Mouse (Mus musculus) forebrain, embryonic 13.5 days (tissue): ENCODE data around the gene Ccnyl1. TPM values are rescaled to one million over a fixed set of nuclear protein-coding genes. Genes with fewer than 3 reads are reported as not detected.
"Not testable (repeated sequence)": the region's sequence is repeated elsewhere in the genome, so short reads cannot be mapped to it uniquely, and the experiment has no call there.

Experiments
- ATAC-seq: fragments of 200-750 bp; cut with Nextera tagmentation; 2 replicates; pipeline ENCODE4 v1.8.0; 2017
- H3K27ac ChIP-seq: fragments of 300-500 bp; sonication (generic); 2 replicates; pipeline ENCODE4 v1.5.1; 2015; ENCODE audit warnings: inconsistent platforms, mild to moderate bottlenecking, moderate library complexity
- H3K27me3 ChIP-seq: fragments of 300-500 bp; sonication (generic); 2 replicates; pipeline ENCODE4 v1.6.1; 2015; ENCODE audit warnings: mild to moderate bottlenecking, inconsistent platforms
- H3K36me3 ChIP-seq: fragments of 300-500 bp; sonication (generic); 2 replicates; pipeline ENCODE4 v1.6.1; 2015; ENCODE audit warnings: mild to moderate bottlenecking, inconsistent platforms; ENCODE audit not compliant: poor library complexity, severe bottlenecking
- H3K4me1 ChIP-seq: fragments of 300-500 bp; sonication (generic); 2 replicates; pipeline ENCODE4 v1.6.1; 2015; ENCODE audit warnings: inconsistent platforms
- H3K4me2 ChIP-seq: fragments of 300-500 bp; sonication (generic); 2 replicates; pipeline ENCODE4 v1.6.1; 2015; ENCODE audit warnings: inconsistent platforms, mild to moderate bottlenecking, moderate library complexity
- H3K4me3 ChIP-seq: fragments of 300-500 bp; sonication (generic); 2 replicates; pipeline ENCODE4 v1.5.1; 2015; ENCODE audit warnings: mild to moderate bottlenecking, inconsistent platforms
- H3K9ac ChIP-seq: fragments of 300-500 bp; sonication (generic); 2 replicates; pipeline ENCODE4 v1.6.1; 2015; ENCODE audit warnings: mild to moderate bottlenecking, inconsistent platforms
- H3K9me3 ChIP-seq: fragments of 300-500 bp; sonication (generic); replicated peaks from 2 replicates; pipeline ENCODE4 v1.6.1; 2016; ENCODE audit warnings: inconsistent platforms
- WGBS: fragments of 180-500 bp; shearing (Covaris S2); methylation state at CpG from one replicate; pipeline ENCODE4 v1.1.7; 2015; 5-methylcytosine and 5-hydroxymethylcytosine counted together
- polyA plus RNA-seq: library from polyadenylated mRNA; unstranded; fragments of >200 nt; fragmentation: Nextera tagmentation; extraction: Ambion mirVana; gene quantifications from 2 replicates; pipeline ENCODE4 v1.2.1, GENCODE M21; 2015

The Ccnyl1 gene
- 4.2 and 4.3 TPM in 2 replicates for polyA plus RNA-seq

GRCm38 (mm10) chr1:64690213-64691013, at the start of gene Ccnyl1:
Gene Ccnyl1 (plus strand): TSS chr1:64690455.
- WGBS, result under 1% methylated on average over 54 of the region's 71 CpGs
- peak; percentile 100 for ATAC-seq
- H3K36me3 ChIP-seq, result no peaks in the 10 kb centered on the region
- H3K27ac ChIP-seq, result peak within 1 kb of the TSS; percentile 54
- peak within 1 kb of the TSS; percentile 78 for H3K4me2 ChIP-seq
- no peaks in the 10 kb centered on the region for H3K9me3 ChIP-seq
- H3K4me3 ChIP-seq, result peak within 1 kb of the TSS; percentile 92
- H3K27me3 ChIP-seq, result no peaks in the 10 kb centered on the region
- H3K4me1 ChIP-seq, result peaks cover 29% of the 10 kb centered on the region
- H3K9ac ChIP-seq, result peak within 1 kb of the TSS; percentile 89

GRCm38 (mm10) chr1:64641069-64641468, 49.2 kb upstream of the Ccnyl1 start:
- 84% methylated on average over 6 of the region's 6 CpGs for WGBS
- Histone ChIP-seq H3K4me3 (no peak overlapping the region), H3K4me2 (no peak overlapping the region), H3K36me3 (no peaks in the 10 kb centered on the region), H3K4me1 (no peaks in the 10 kb centered on the region), H3K27me3 (no peaks in the 10 kb centered on the region), H3K9ac (no peak overlapping the region), H3K27ac (no peak overlapping the region), H3K9me3 (no peaks in the 10 kb centered on the region)
- ATAC-seq, result peak; percentile 70; the same call in 1 of the 2 replicates

GRCm38 (mm10) chr1:64642541-64642940, 47.7 kb upstream of the Ccnyl1 start:
- H3K9me3 ChIP-seq, H3K4me1 ChIP-seq, H3K36me3 ChIP-seq, H3K27ac ChIP-seq, H3K4me2 ChIP-seq, ATAC-seq, H3K4me3 ChIP-seq, H3K9ac ChIP-seq, H3K27me3 ChIP-seq: not testable (repeated sequence)
- 86% methylated on average over 8 of the region's 8 CpGs for WGBS

- ATAC-seq, result no peak
- H3K4me1 ChIP-seq, result no peaks in the 10 kb centered on the region
- H3K4me2 ChIP-seq, result no peak overlapping the region
- no peaks in the 10 kb centered on the region for H3K9me3 ChIP-seq
- H3K9ac ChIP-seq, result no peak overlapping the region
- H3K36me3 ChIP-seq, result no peaks in the 10 kb centered on the region
- no peaks in the 10 kb centered on the region for H3K27me3 ChIP-seq
- 100% methylated on average over 3 of the region's 3 CpGs for WGBS
- no peak overlapping the region for H3K27ac ChIP-seq
- H3K4me3 ChIP-seq, result no peak overlapping the region
Observed at GRCm38 (mm10) chr1:64644513-64644912, 45.7 kb upstream of the Ccnyl1 start.

GRCm38 (mm10) chr1:64649362-64650124, 40.7 kb upstream of the Ccnyl1 start:
- Histone ChIP-seq H3K9me3 (no peaks in the 10 kb centered on the region), H3K4me1 (no peaks in the 10 kb centered on the region), H3K27ac (no peak overlapping the region), H3K9ac (no peak overlapping the region), H3K4me2 (no peak overlapping the region), H3K4me3 (no peak overlapping the region), H3K36me3 (no peaks in the 10 kb centered on the region), H3K27me3 (no peaks in the 10 kb centered on the region)
- 80% methylated on average over 11 of the region's 11 CpGs for WGBS
- no peak for ATAC-seq

- H3K36me3 ChIP-seq, result no peaks in the 10 kb centered on the region
- no peak for ATAC-seq
- WGBS, result 96% methylated on average over 6 of the region's 6 CpGs
- no peak overlapping the region for H3K9ac ChIP-seq
- H3K4me1 ChIP-seq, result no peaks in the 10 kb centered on the region
- H3K4me3 ChIP-seq, result no peak overlapping the region
- H3K9me3 ChIP-seq, result no peaks in the 10 kb centered on the region
- no peak overlapping the region for H3K4me2 ChIP-seq
- no peak overlapping the region for H3K27ac ChIP-seq
- H3K27me3 ChIP-seq, result no peaks in the 10 kb centered on the region
Observed at GRCm38 (mm10) chr1:64653701-64654100, 36.6 kb upstream of the Ccnyl1 start.

GRCm38 (mm10) chr1:64655415-64655814, 34.8 kb upstream of the Ccnyl1 start:
- no peak overlapping the region for H3K27ac ChIP-seq
- WGBS, result 4% methylated on average over 1 of the region's 1 CpGs
- no peaks in the 10 kb centered on the region for H3K36me3 ChIP-seq
- H3K9ac ChIP-seq, result no peak overlapping the region
- no peak overlapping the region for H3K4me3 ChIP-seq
- H3K27me3 ChIP-seq, result no peaks in the 10 kb centered on the region
- no peaks in the 10 kb centered on the region for H3K9me3 ChIP-seq
- H3K4me2 ChIP-seq, result no peak overlapping the region
- H3K4me1 ChIP-seq, result no peaks in the 10 kb centered on the region
- ATAC-seq, result no peak

- Histone ChIP-seq H3K27ac (no peak overlapping the region), H3K36me3 (no peaks in the 10 kb centered on the region), H3K4me1 (no peaks in the 10 kb centered on the region), H3K4me2 (no peak overlapping the region), H3K4me3 (no peak overlapping the region), H3K9ac (no peak overlapping the region), H3K27me3 (no peaks in the 10 kb centered on the region), H3K9me3 (no peaks in the 10 kb centered on the region)
- ATAC-seq, result no peak
- 87% methylated on average over 3 of the region's 3 CpGs for WGBS
Observed at GRCm38 (mm10) chr1:64656423-64657129, 33.7 kb upstream of the Ccnyl1 start.

- no peak overlapping the region for H3K9ac ChIP-seq
- 77% methylated on average over 7 of the region's 7 CpGs for WGBS
- H3K27me3 ChIP-seq, result no peaks in the 10 kb centered on the region
- ATAC-seq, result no peak
- no peaks in the 10 kb centered on the region for H3K9me3 ChIP-seq
- H3K4me1 ChIP-seq, result no peaks in the 10 kb centered on the region
- no peak overlapping the region for H3K4me2 ChIP-seq
- H3K4me3 ChIP-seq, result no peak overlapping the region
- H3K36me3 ChIP-seq, result no peaks in the 10 kb centered on the region
- no peak overlapping the region for H3K27ac ChIP-seq
Observed at GRCm38 (mm10) chr1:64658876-64659275, 31.4 kb upstream of the Ccnyl1 start.

- H3K4me3 ChIP-seq, result no peak overlapping the region
- WGBS, result 93% methylated on average over 2 of the region's 2 CpGs
- no peaks in the 10 kb centered on the region for H3K27me3 ChIP-seq
- H3K36me3 ChIP-seq, result no peaks in the 10 kb centered on the region
- no peak overlapping the region for H3K4me2 ChIP-seq
- no peak overlapping the region for H3K27ac ChIP-seq
- no peaks in the 10 kb centered on the region for H3K4me1 ChIP-seq
- ATAC-seq, result no peak
- no peaks in the 10 kb centered on the region for H3K9me3 ChIP-seq
- no peak overlapping the region for H3K9ac ChIP-seq
Observed at GRCm38 (mm10) chr1:64667111-64667633, 23.1 kb upstream of the Ccnyl1 start.

- 91% methylated on average over 2 of the region's 2 CpGs for WGBS
Observed at GRCm38 (mm10) chr1:64669451-64669850, 20.8 kb upstream of the Ccnyl1 start.

GRCm38 (mm10) chr1:64673931-64674330, 16.3 kb upstream of the Ccnyl1 start:
- H3K27me3 ChIP-seq, result no peaks in the 10 kb centered on the region
- WGBS, result 94% methylated on average over 5 of the region's 5 CpGs
- H3K9me3 ChIP-seq, result no peaks in the 10 kb centered on the region
- H3K9ac ChIP-seq, result no peak overlapping the region
- H3K4me1 ChIP-seq, result no peaks in the 10 kb centered on the region
- H3K4me3 ChIP-seq, result no peak overlapping the region
- no peak for ATAC-seq
- H3K4me2 ChIP-seq, result no peak overlapping the region
- no peak overlapping the region for H3K27ac ChIP-seq
- no peaks in the 10 kb centered on the region for H3K36me3 ChIP-seq

More at GRCm38 (mm10) chr1:64669451-64669850, 20.8 kb upstream of the Ccnyl1 start:
- Histone ChIP-seq H3K9ac (no peak overlapping the region), H3K36me3 (no peaks in the 10 kb centered on the region), H3K4me2 (no peak overlapping the region), H3K27me3 (no peaks in the 10 kb centered on the region), H3K4me1 (no peaks in the 10 kb centered on the region), H3K9me3 (no peaks in the 10 kb centered on the region), H3K4me3 (no peak overlapping the region), H3K27ac (no peak overlapping the region)
- ATAC-seq, result no peak
